Mouse (Mus musculus) brain, embryonic 18.5 days (tissue): ENCODE data around the gene Frem2.

ENCODE experiments used
- DNase-seq: peaks from one replicate; pipeline ENCODE4 v3.0.0-alpha.2; 2012; ENCODE audit warnings: low read depth, low spot score

Gene Frem2

GRCm38 (mm10) chr3:53620978-53621377, 36.2 kb downstream of the Frem2 start:
- no peak for DNase-seq

GRCm38 (mm10) chr3:53620355-53620754, 36.8 kb downstream of the Frem2 start:
- no peak for DNase-seq

- no peak for DNase-seq
Observed at GRCm38 (mm10) chr3:53611106-53611505, 46.0 kb downstream of the Frem2 start.

- DNase-seq: no peak
Observed at GRCm38 (mm10) chr3:53609851-53610250, 47.3 kb downstream of the Frem2 start.

GRCm38 (mm10) chr3:53600140-53600539, 57.0 kb downstream of the Frem2 start:
- no peak for DNase-seq

- no peak for DNase-seq
Observed at GRCm38 (mm10) chr3:53599315-53599714, 57.8 kb downstream of the Frem2 start.

- no peak for DNase-seq
Observed at GRCm38 (mm10) chr3:53598153-53598800, 58.9 kb downstream of the Frem2 start.

- no peak for DNase-seq
Observed at GRCm38 (mm10) chr3:53594471-53594870, 62.7 kb downstream of the Frem2 start.

- DNase-seq: no peak
Observed at GRCm38 (mm10) chr3:53593718-53594117, 63.4 kb downstream of the Frem2 start.

GRCm38 (mm10) chr3:53592036-53592435, 65.1 kb downstream of the Frem2 start:
- DNase-seq: no peak

- DNase-seq: no peak
Observed at GRCm38 (mm10) chr3:53590139-53590621, 67.0 kb downstream of the Frem2 start.

GRCm38 (mm10) chr3:53583248-53583647, 73.9 kb downstream of the Frem2 start:
- no peak for DNase-seq

GRCm38 (mm10) chr3:53580596-53581254, 76.4 kb downstream of the Frem2 start:
- DNase-seq: no peak

- DNase-seq: no peak
Observed at GRCm38 (mm10) chr3:53579121-53579704, 77.9 kb downstream of the Frem2 start.

- no peak for DNase-seq
Observed at GRCm38 (mm10) chr3:53576320-53577116, 80.6 kb downstream of the Frem2 start.

GRCm38 (mm10) chr3:53574123-53574522, 83.0 kb downstream of the Frem2 start:
- DNase-seq: no peak

- no peak for DNase-seq
Observed at GRCm38 (mm10) chr3:53571663-53572062, 85.5 kb downstream of the Frem2 start.

GRCm38 (mm10) chr3:53564521-53564920, 92.6 kb downstream of the Frem2 start:
- no peak for DNase-seq

- peak; percentile 55 for DNase-seq
Observed at GRCm38 (mm10) chr3:53563746-53564145, 93.4 kb downstream of the Frem2 start.

GRCm38 (mm10) chr3:53561813-53562212, 95.3 kb downstream of the Frem2 start:
- no peak for DNase-seq

- no peak for DNase-seq
Observed at GRCm38 (mm10) chr3:53559056-53559455, 98.1 kb downstream of the Frem2 start.

GRCm38 (mm10) chr3:53558230-53558629, 98.9 kb downstream of the Frem2 start:
- DNase-seq: no peak
